Mouse (Mus musculus): ENCODE results near the gene Mylk.

GRCm38 (mm10) chr16:35018470-35018974 lies 273.5 kb downstream of the Mylk start:
- no peak for TF ChIP-seq POLR2A (IDR thresholded peaks at IDR 0.05; ENCODE audit: extremely low read depth, insufficient read depth, low read length)
- no peak for TF ChIP-seq CTCF (IDR thresholded peaks at IDR 0.05; ENCODE audit: extremely low read depth, insufficient read depth, low read length)

All from cortical plate, adult 2 months (tissue).